Mouse (Mus musculus) heart, postnatal 10 days (tissue): ENCODE data around the gene Ctsz. TPM values are rescaled to one million over a fixed set of nuclear protein-coding genes. Genes with fewer than 3 reads are reported as not detected.
A peak's percentile ranks its signal among the peaks of the same experiment; 100 is the strongest.

Source experiments
- DNase-seq, 2 experiments: peaks; one replicate each; pipeline ENCODE4 v3.0.0; 2021
- intact Hi-C: fragments of 180-260 bp; cut with DNase I; formaldehyde crosslinking; loops from one replicate; pipeline ENCODE4 v1.15.1; 2025
- total RNA-seq, 2 experiments: library from RNA; stranded (reverse); gene quantifications; 2 replicates each; pipeline ENCODE4 v1.2.3; 2021

The Ctsz gene
- 10 to 100 TPM; 54.7 to 61.0 TPM for total RNA-seq

DNA sequence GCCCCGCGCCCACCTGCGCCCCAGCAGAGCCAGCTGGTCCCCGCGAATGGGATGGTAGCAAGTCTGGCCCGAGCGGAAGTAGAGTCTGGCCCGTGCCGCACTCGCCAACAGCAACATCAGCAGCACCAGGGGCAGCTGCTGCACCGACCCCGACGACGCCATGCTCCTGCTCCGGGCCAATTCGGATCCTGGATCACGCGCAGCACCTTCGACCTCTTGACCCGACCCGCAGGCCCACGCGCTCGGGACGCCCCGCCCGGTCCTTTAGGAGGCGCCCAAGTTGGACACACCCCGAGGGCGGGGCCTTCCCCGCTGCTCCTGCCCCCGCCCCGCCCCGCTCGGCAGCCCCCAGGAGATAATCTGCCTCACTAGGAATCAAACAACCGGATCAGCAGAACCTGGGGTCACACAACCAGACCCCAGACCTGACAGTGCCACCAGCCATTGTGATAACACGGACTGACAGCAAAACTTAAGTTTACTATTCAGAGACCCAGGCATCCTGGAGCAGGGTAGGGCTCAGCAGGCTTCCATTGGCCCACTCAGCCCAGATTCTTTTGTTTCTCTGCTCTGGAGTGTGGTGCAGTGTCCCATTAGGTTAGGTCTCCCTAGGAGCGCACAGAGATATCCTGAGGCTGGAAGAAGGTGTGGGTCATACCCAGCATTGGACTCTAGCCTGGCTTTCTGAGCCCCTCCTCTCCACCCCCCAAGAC, at the start of gene Ctsz:
Gene Ctsz (minus strand): TSS at position 303 of the 713 bp plus-strand sequence.
- intact Hi-C loops, result no loop called here
- peak; percentile 68 to 77 for DNase-seq

DNA sequence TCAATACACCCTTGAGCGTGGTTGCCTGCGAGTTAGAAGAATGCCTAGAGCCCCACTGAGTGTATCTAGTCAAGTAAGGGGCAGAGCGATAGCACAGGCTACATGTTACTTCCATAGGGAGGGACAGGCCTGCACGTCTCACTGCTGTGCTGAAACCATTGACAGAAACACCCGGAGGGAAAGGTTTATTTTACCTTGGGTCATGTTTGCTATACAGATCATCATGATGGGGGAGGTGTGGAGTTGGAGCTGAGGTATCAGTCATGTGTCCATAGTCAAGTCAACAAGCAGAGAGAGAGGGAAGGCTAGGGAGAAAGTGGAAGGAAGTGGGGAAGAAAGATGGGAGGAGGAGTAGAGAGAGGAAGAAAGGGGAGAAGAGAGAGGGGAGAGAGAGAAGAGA, 48.2 kb upstream of the Ctsz start:
- intact Hi-C loops, result no loop called here
- no peak for DNase-seq

DNA sequence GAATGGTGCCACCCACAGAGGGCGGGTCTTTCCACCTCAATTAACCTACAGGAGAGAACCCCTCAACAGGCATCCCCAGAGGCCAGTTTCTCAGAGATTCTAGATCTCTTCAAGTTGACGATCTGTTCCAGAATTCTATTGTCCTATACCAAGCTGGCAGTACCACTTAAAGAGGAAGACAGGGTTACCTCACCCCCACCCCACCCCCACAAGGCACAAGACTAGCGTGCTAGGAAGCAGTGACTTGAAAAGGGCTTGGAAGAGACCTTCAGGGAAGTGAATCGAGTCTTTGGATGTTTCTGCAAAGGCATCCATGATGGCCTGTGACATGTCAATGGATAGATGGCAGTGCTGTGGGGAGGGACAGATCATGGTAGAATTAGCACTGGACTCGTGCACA, 39.9 kb upstream of the Ctsz start:
- intact Hi-C loops, result no loop called here

DNA sequence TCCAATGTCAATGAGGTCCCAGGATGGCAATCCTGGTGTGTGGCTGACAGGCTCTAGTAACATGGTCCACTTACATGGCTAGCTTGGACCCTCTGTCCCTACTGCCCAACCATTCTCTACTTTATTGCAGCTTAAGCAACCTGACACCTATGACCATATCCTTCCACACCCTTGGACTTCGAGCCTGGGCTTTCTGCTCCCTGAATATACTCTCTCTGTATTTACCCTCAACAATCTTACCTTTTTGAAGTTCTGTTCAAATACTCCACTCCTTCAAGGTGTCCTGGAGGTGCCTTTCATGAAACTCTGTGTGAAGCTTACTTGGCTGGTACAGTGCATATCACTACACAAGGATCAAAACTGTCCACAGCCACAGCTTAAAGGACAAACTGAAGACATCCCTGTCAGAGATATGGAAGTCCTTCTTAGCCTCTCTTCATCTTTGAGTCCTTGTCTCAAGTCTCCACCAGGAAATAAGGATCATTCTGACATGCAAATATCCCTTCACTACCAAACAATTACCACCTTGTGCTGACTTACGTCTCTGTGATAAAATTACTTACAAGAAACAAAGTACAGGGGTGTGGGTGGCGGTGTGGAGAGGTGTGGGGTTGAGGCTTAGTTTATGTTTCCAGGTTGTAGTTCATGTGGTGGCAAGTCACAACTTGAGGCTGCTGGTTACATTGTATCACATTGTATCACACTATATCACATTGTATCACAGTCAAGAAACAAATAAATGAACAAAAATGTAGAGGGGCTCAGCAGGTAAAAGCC, 38.9 kb upstream of the Ctsz start:
- DNase-seq, result no peak
- intact Hi-C loops, result no loop called here

More for the DNA sequence above, 39.9 kb upstream of the Ctsz start:
- DNase-seq, result no peak

DNA sequence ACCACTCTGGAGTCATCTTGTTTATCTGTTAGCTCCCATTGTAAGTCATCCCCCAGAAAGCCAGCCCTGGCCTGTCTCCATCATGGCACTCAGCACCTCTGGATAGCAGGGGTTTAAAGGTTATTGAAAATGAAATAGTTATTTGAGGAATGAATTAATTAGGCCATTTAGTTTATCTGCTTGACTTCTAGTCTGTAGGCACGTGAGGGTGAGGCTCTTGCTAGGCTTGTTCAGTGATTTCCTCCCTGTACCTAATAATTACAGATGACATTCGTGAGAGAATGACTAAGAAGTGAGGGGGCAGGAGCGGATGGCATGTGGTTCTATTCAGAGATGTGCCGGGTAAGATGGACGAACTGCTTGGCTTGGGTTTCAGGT, 34.7 kb upstream of the Ctsz start:
- no peak for DNase-seq
- intact Hi-C loops, result loop anchor here (5.0 kb wide), 1 partner anchor 199 kb away; no protein-coding TSS in a partner anchor

DNA sequence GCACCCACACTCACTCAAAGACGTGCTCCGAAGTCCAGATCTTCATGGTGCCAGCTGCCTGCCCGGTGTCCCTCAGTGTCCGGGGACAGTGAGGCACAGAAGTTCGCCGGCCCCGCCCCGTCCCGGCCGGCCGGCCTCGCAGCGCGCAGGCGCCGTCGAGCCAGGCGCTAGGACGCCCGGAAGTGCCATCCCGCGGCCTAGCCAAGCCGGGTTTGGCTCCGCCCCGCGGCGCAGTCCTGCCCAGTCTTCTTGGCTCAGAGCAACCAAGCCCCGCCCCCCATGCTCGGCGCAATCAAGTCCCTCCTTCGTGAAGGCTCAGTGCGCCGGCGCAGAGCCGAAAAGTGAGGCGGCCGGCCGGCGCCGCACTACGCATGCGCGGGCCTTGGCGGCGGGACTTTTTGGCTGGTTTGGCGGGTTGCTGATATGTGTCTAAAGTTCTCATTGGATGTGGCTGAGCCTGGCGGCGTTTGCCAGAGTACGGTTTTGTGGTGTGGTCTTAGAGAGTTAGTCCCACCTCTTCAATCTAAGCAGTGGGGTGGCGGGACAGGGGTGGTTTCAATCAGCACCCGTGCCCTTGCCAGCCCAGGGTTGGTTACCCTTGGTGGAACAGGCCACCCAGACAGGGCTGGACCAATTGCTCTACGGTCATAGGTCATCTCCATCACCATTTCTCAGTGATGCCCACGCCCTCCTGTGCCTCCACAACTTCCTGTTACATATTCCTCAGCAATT, 34.1 kb upstream of the Ctsz start, which contains the start of gene Prelid3b:
Gene Prelid3b (minus strand): TSS at position 264 of the 732 bp plus-strand sequence.
- intact Hi-C loops, result loop anchor here (5.0 kb wide), 1 partner anchor 199 kb away; no protein-coding TSS in a partner anchor

DNA sequence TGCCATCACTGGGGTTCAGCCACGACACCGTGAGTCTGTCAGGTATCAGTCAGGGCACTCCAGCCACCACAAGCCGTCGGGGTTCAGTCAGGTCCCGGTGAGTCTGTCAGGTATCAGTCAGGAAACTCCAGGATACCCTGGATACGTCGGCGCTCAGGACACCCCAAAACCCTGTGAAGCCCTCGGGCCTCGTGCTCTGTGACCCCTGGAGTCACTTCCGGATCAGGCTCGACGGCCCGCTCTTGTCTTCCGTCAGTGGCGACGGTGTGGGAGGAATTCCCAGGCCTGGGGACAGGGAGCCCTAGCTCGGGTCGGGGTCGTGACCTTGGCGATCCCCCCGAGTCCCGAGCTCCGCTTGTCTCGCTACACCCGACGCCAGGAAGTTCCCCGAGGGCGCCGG, 33.6 kb upstream of the Ctsz start:
- intact Hi-C loops, result loop anchor here (5.0 kb wide), 1 partner anchor 200 kb away; no protein-coding TSS in a partner anchor
- peak in 1 of 2 experiments; percentile 21 for DNase-seq

More for the DNA sequence above, 34.1 kb upstream of the Ctsz start, which contains the start of gene Prelid3b:
- DNase-seq, result peak; percentile 100

DNA sequence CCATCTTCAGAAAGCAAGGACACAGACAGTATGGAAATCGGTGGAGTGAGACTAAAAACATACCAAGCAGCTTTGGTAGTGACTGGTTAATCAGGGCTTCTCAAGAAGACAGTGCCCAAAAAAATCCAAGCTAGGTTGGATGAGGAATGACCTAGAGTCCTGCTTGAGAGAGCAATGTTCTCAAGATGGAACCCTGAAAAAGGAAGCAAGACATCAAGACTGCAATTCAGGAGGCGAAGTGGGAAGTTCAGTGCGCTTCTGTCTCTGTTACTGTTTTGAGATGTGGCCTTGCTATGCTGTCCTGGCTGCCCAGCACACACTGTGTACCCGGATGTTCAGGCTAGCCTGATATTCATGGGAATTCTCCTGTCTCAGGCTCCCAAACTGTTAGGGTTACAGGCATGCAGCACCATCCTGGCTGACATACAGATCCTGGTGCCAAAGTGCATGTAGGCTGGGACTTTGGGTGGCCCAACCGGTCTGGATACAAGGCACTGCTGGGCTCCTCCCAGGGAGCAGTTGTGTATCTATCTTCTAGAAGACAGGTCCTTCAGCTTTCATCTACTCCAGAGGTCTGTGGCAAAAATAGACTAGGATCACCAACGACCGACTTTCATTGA, 32.1 kb upstream of the Ctsz start:
- intact Hi-C loops, result loop anchor here (5.0 kb wide), 1 partner anchor 201 kb away; no protein-coding TSS in a partner anchor
- no peak for DNase-seq

DNA sequence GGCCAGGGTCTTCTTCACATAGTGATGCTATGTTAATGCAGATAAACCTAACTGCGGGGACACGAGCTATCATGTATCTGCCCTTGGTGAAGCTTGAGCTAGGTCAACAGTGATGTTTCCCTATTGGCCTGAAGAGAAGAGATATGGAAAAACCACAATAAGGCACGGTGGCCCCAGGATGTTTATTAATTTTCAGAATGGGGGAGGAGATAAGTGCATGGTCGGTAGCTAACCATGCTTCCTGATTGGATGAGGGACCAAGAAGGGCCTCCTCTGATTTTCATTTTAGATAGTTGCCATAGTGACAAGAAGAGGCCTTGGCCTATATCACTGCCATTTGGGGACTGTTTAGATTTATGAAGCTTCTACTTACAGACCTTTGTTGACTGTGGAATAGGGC, 31.5 kb upstream of the Ctsz start:
- intact Hi-C loops, result loop anchor here (5.0 kb wide), 1 partner anchor 202 kb away; no protein-coding TSS in a partner anchor
- DNase-seq, result no peak

DNA sequence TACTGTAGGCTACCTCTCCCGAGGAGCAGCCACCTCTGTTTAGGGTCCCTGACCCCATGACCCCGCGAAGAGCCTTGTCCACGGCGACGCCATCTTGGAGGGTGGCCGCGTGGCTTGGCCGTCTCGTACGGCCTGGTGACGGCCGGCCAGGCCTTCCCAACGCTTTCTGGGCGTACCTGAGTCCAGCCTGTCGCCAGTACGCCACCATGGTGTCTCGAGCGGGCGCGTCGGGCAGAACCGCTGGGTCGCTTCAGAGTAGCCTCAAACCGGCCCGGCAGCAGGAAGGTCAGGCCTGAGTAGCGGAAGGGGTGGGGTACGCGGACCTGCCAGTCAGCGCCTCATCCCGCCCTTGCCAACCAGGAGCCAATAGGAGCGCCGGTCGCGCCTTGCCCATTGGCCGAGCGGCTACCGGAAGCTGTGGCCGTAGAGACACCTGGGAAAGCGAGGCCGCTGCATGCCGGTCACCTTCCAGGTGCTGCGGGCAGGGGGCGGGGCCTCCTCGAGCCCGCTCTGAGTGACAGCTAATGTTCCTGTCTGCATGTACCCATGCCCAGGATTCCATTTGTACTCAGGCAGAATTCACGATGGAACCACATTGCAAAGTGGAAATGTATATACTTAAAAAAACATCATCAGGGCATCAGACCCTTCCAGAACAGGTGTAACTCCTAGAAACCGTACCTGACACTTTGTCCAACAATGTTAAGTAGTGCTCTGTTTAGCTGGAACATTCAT, 25.1 kb upstream of the Ctsz start, which contains the start of gene Atp5e:
Gene Atp5e (minus strand): TSS at position 317 of the 735 bp plus-strand sequence.
- intact Hi-C loops, result loop anchor here (2.0 to 10.0 kb wide), 2 partner anchors 133 to 389 kb away; partner anchors contain the start of gene Stx16
- DNase-seq, result peak; percentile 97 to 98

DNA sequence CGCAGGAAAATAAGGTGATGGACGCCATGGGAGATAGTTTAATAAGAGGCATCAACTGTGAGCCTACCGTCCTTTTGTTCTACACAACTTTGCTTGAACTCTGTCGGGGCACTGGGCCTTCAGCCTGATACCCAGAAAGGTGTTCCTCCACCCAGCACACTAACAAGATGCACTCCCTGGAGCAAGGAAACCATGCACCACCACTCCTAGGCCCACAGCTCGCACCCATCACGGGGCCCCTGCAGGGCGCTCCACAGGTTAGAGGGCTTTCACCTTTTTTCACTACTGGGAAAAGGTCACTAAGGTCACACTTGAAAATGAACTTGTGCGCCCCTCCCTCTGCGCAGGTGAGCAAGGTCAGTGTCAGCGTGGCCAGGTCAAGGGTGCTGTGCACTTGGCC, 24.5 kb upstream of the Ctsz start:
- intact Hi-C loops, result loop anchor here (2.0 to 10.0 kb wide), 2 partner anchors 133 to 389 kb away; partner anchors contain the start of gene Stx16
- peak in 1 of 2 experiments; percentile 51 for DNase-seq

DNA sequence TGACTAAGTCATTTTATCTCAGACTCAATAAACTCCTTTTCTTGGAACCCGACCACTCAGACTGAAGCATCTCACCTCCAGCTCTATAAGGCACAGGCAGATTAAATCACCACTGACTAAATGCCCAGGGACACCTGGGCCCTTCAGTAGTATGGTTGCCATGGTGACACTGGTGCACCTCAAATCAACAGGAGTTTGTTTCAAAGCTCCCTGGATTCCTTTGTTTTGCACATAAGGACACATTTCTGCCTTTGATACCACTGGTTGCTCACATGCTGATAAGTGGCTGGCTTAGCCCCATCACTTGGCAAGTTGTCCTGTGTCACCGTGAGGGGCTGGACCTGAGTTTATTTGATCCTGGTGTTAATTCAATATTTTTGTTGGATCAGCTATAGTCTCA, 20.5 kb upstream of the Ctsz start:
- no peak for DNase-seq
- intact Hi-C loops, result no loop called here

DNA sequence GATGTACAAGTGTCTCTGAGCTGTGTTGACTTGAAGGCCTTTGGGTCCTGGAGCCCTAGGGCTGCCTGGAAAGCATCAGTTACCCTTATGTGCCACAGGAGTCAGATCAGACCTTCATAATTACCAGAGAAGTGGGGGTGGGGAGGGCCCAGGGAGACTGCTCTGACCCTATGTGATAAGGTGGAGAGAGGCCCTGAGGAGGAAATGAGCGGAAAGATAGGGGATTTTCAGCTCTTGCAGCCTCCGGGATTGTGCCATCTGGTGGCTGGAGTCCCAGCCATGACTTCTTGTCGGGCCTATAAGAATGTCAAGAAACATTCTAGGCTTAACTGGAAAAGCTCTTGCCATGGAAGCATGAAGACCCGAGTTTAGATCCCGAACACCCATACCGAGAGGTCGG, 14.8 kb upstream of the Ctsz start:
- peak in 1 of 2 experiments; percentile 39 for DNase-seq
- intact Hi-C loops, result loop anchor here (2.0 kb wide), 1 partner anchor 141 kb away; no protein-coding TSS in a partner anchor

DNA sequence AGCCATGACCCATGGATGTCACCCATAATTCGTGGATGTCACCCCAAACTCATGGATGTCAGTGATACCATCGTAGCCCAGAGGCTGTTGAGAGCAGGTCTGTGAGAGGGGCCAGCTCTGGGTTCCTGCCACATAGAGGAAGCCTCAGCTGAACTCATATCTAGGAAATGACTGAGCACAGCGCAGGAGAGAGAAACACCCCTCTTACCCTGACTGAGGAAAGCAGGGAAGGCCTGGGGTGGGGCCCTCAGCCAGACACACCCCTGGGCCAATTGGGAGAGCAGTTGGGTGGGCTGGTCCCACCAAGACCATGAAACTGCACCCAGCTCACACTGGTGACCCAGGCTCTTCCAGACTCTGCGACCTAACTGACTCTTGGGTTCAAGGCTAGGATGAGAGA, 11.5 kb upstream of the Ctsz start, which contains the start of gene Tubb1:
Gene Tubb1 (plus strand): TSS at position 343 of the 400 bp plus-strand sequence.
- no peak for DNase-seq
- intact Hi-C loops, result no loop called here

DNA sequence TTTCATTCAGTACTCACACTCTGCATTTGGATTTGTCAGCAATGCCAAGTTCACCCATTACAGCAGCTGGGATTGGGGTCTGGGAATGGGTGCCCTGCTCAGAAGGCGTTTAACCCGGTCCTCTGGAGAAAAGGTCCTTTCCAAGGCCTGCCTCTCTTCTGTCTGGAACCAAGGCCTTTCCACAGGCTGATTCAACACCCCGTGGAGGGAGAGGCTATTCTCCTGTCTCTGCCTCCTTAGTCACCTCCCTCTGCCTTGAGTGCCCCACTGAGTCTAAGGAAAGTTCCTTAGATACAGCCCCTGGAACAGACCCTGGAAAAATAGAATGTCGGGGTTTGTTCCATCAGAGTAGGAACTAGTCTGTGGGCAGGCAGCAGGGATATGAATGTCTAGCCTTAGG, 9.6 kb upstream of the Ctsz start:
- DNase-seq, result no peak
- intact Hi-C loops, result no loop called here

DNA sequence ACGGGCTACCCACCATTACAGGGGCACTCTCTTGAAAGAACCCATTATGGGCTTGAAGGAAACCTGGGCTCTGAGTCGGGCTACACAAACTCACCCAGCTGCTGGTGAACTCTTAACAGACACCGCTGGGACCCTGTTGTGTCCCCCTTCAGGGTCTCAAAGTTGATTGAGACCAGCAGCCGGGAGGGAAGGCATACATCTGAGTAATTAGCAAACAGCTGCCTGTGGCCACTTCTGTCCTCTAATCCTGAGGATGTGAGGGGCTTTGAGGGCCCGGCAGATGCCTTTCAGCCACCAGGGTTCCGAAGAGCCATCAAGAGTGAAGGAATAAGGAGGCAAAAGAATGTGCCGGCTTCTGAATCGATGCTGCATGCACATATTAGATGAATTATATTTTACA, 8.1 kb upstream of the Ctsz start:
- intact Hi-C loops, result no loop called here
- DNase-seq, result no peak

DNA sequence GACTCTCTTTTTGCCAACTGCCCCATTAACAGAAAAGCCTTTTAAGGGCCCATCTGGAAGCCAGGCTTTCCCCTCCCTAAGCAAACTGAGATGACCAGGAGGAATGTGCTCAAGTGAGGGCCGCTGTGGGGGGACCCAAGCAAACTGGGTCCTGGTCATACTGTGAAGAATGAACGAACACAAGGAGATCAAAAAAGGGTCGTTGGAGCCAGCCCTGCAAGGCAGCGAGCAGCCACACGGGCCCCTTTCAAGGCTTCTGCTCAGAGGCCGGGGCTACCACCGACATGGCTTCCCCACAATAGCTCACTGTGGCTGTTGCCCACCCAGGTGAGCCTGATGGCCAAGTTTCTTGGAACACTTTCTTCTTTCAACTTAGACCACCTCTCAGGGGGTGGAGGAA, 7.7 kb upstream of the Ctsz start:
- intact Hi-C loops, result no loop called here
- DNase-seq, result no peak

DNA sequence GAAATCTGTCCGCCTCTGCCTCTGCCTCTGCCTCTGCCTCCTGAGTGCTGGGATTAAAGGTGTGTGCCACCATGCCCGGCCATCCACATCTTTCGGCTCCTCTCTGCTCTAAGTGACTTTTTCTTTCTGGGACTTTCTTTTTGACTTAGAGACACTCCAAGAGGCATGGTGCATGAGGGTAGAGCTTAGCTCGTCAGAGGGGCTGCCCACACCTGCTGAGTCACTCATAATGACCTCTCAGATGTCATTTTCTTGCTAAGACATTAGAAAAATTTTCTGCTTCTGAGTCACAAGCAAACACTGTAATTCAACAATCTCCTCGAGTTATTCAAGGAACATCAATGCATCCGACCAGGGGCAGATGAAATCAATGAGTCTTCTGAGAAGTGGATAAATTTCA, 6.2 kb upstream of the Ctsz start:
- no peak for DNase-seq
- intact Hi-C loops, result no loop called here

DNA sequence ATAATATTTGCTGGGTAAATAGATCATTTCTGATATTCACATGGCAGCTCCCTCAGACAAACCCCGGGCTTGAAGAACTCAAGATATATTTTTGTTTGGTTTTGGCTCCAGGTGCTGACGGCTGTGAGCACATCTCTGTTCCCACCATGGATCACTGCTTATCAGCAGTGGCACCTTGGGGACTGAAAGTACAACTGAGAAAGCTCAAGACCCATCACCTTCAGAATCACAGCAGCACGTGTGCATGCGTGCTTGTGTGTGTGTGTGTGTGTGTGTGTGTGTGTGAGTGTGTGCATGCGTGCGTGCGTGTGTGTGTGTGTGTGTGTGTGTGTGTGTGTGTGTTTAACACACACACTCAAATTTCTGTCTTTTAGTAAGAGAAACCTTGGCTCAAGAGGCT, 5.5 kb upstream of the Ctsz start:
- DNase-seq, result no peak
- intact Hi-C loops, result no loop called here
